Mouse (Mus musculus): ENCODE measurements around the gene Gm17304. TPM values are rescaled to one million over a fixed set of nuclear protein-coding genes. Genes with fewer than 3 reads are reported as not detected.

Gene Gm17304
- polyA plus RNA-seq, 1 experiment from 2014 or later = not detected

- no peak overlapping the region for H3K27ac ChIP-seq
- H3K36me3 ChIP-seq = peaks cover 51% of the 10 kb centered on the region
- no peaks in the 10 kb centered on the region for H3K9me3 ChIP-seq
- WGBS = 93% methylated on average over 13 of the region's 13 CpGs
- no peak for DNase-seq (ENCODE audit: low spot score)
- 0 out of 2 replicates have a peak, but pooled peaks cover 8% of the 10 kb centered on the region for H3K4me1 ChIP-seq (replicated peaks)
- no peak overlapping the region for H3K4me3 ChIP-seq
- no peaks in the 10 kb centered on the region for H3K27me3 ChIP-seq (ENCODE audit: insufficient read depth, poor library complexity, severe bottlenecking)
Measured at GRCm38 (mm10) chr5:106636423-106636946, 27.6 kb downstream of the Gm17304 start.

DNA sequence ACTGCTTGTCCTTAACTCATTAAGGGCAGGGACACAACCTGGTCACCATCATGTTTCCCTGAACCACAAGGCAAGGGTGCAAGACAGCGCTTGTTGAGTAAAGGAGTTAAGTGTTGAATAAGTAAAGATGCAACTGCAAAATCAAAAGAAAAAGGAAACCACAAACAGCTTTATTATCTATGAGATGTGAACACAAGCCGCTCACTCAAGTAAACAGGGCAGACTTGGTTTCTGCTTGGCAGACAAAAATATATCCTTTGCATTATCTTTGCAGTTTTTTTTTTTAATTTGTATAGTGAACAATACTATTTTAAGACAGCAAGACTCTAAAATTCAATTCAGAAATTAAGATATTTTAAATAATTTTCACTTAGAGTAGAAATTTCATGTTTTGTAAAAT lies 30.7 kb downstream of the Gm17304 start:
- no peak overlapping the region for H3K27ac ChIP-seq
- H3K4me3 ChIP-seq = no peak overlapping the region
- DNase-seq (ENCODE audit: low spot score) = no peak
- 93% methylated on average over 2 of the region's 2 CpGs for WGBS
- no peaks in the 10 kb centered on the region for H3K9me3 ChIP-seq
- 0 out of 2 replicates have a peak, but pooled peaks cover 11% of the 10 kb centered on the region for H3K4me1 ChIP-seq (replicated peaks)
- no peaks in the 10 kb centered on the region for H3K27me3 ChIP-seq (ENCODE audit: insufficient read depth, poor library complexity, severe bottlenecking)
- H3K36me3 ChIP-seq = peaks cover 49% of the 10 kb centered on the region

DNA sequence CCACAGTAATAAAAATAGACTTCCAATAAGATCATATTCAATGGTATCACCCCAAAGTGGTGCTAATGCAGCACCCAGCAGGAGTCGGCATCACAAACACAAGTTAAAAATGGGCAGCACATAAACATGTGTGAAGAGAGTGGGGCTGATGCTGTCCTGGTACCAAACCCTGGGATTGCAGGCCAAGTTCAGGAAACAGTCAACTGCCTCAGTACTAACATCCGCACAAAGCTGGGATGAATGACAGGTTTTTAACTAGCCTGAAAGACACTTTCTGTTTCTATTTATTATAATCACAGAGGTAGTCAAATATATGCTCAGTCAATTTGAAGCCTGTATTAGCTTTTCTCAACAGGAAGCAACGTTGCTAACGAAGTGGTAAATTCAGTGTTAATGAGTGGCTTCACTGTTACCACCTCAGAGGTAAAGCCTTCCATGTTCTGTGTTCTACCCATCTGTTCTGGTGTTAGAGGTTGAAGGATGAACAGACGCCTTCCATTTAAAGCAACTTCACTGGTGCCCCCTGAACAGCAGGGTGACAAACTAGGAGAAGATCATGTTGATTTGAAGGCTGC lies 31.4 kb downstream of the Gm17304 start:
- H3K27ac ChIP-seq = no peak overlapping the region
- H3K27me3 ChIP-seq (ENCODE audit: insufficient read depth, poor library complexity, severe bottlenecking) = no peaks in the 10 kb centered on the region
- H3K4me3 ChIP-seq = no peak overlapping the region
- peaks cover 42% of the 10 kb centered on the region for H3K36me3 ChIP-seq
- no peak for DNase-seq (ENCODE audit: low spot score)
- H3K9me3 ChIP-seq = no peaks in the 10 kb centered on the region
- H3K4me1 ChIP-seq (replicated peaks) = 0 out of 2 replicates have a peak, but pooled peaks cover 11% of the 10 kb centered on the region
- WGBS = 72% methylated on average over 5 of the region's 5 CpGs

GRCm38 (mm10) chr5:106641876-106642275 lies 33.0 kb downstream of the Gm17304 start:
- no peaks in the 10 kb centered on the region for H3K27me3 ChIP-seq (ENCODE audit: insufficient read depth, poor library complexity, severe bottlenecking)
- no peak for DNase-seq (ENCODE audit: low spot score)
- WGBS = 82% methylated on average over 3 of the region's 3 CpGs
- no peak overlapping the region for H3K27ac ChIP-seq
- H3K9me3 ChIP-seq = no peaks in the 10 kb centered on the region
- peaks cover 33% of the 10 kb centered on the region for H3K36me3 ChIP-seq
- H3K4me3 ChIP-seq = no peak overlapping the region
- H3K4me1 ChIP-seq (replicated peaks) = peaks cover 15% of the 10 kb centered on the region

DNA sequence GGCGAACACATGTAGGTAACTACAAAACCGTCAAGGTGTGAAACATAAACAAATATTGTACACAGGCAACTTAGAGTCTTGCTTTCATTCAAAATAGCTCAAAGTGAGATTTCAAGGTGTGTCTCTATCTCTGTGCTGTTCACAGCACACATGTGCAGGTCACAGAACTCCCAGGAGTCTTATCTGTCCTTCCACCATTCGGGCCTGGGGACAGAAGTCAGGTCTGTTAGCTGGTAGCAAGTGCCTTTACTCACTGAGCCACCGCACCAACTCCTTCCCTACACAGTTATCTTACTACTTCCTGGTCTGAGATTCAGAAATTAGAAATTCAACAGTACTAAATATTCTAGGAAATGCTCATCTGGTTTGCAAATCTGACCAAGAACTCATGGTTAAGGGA lies 34.5 kb downstream of the Gm17304 start:
- Histone ChIP-seq H3K9me3 (no peaks in the 10 kb centered on the region), H3K36me3 (peaks cover 26% of the 10 kb centered on the region), H3K27me3 (ENCODE audit: insufficient read depth, poor library complexity, severe bottlenecking) (no peaks in the 10 kb centered on the region), H3K4me1 (replicated peaks) (peaks cover 10% of the 10 kb centered on the region), H3K27ac (no peak overlapping the region), H3K4me3 (no peak overlapping the region)
- DNase-seq (ENCODE audit: low spot score) = no peak
- 90% methylated on average over 4 of the region's 4 CpGs for WGBS

- H3K4me1 ChIP-seq (replicated peaks) = peaks cover 4% of the 10 kb centered on the region
- DNase-seq (ENCODE audit: low spot score) = no peak
- H3K9me3 ChIP-seq = no peaks in the 10 kb centered on the region
- H3K27me3 ChIP-seq (ENCODE audit: insufficient read depth, poor library complexity, severe bottlenecking) = no peaks in the 10 kb centered on the region
- H3K4me3 ChIP-seq = no peak overlapping the region
- peaks cover 30% of the 10 kb centered on the region for H3K36me3 ChIP-seq
- H3K27ac ChIP-seq = no peak overlapping the region
Measured at GRCm38 (mm10) chr5:106649441-106649840, 40.5 kb downstream of the Gm17304 start.

DNA sequence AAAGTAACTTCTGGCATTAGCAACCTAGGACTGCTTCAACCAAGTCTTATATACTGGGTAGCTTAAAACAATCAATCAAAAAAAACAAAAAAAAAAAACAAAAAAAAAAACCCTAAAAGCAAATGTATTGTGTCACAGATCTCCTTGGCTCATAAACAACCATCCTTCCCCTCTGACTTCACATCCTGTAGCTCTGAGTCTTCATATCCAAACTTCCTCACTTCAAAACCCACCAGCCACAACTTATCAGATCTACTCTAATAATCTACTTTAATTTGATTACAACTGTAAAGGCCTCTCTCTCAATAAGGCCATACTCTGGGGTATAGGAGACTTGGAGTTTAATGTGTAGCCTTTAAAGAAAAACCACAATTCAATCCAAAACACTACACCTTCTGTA lies 41.1 kb downstream of the Gm17304 start:
- Histone ChIP-seq H3K4me3 (no peak overlapping the region), H3K27ac (no peak overlapping the region), H3K36me3 (peaks cover 36% of the 10 kb centered on the region), H3K27me3 (ENCODE audit: insufficient read depth, poor library complexity, severe bottlenecking) (no peaks in the 10 kb centered on the region), H3K9me3 (no peaks in the 10 kb centered on the region), H3K4me1 (replicated peaks) (peaks cover 4% of the 10 kb centered on the region)
- DNase-seq (ENCODE audit: low spot score) = no peak

DNA sequence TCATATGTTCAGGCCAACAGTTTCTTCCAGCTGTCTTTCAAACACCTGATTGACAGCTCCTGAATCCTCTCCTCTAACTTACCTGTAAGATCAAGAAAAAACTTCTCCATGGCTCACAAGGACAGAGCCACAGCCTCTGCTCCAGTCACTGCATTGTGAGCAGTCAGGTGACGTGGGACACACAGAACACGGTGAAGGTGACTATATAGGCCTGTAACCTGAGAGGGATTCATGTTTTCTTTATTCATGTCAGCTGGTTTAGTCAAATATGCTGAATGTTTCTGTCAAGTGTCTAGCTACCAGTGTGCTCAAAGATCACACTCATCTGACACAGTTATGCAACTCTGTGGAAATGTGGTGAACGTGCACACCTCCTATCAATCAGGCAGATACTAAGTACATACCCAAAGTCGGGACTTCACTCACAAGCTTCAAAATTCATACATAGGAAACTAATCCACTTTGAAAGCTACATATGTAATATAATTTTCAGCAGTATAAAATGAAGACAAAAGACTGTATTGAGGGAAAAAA lies 43.4 kb downstream of the Gm17304 start:
- H3K9me3 ChIP-seq = no peaks in the 10 kb centered on the region
- no peaks in the 10 kb centered on the region for H3K27me3 ChIP-seq (ENCODE audit: insufficient read depth, poor library complexity, severe bottlenecking)
- no peak for DNase-seq (ENCODE audit: low spot score)
- 93% methylated on average over 4 of the region's 4 CpGs for WGBS
- no peak overlapping the region for H3K4me3 ChIP-seq
- peaks cover 46% of the 10 kb centered on the region for H3K36me3 ChIP-seq
- H3K4me1 ChIP-seq (replicated peaks) = no peaks in the 10 kb centered on the region
- no peak overlapping the region for H3K27ac ChIP-seq

DNA sequence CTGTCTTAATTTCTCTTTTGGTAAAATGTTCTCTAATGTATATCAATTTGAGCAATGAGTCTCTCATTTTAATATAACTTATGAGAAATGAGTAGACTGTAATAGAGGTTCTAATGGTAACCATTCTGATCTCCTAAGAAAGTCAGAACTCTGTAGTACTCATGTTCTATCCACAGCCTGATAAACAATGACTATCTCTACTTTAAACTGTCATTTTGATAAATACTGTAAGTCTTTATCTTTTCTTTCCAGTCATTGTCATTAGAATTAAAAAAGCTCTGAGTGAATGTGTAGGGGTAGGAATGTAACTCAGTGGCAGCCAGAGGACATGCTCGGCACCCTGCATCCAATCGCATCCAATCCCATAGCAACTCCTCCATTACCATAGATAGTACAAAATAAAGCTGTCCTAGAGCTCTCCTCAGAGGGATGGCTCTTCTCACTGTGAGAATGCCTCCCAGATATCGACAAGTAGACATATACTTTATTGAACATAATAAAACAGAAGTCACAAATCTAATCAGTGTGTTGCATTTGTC lies 44.0 kb downstream of the Gm17304 start:
- Histone ChIP-seq H3K4me1 (replicated peaks) (no peaks in the 10 kb centered on the region), H3K36me3 (peaks cover 44% of the 10 kb centered on the region), H3K9me3 (no peaks in the 10 kb centered on the region), H3K27ac (no peak overlapping the region), H3K4me3 (no peak overlapping the region), H3K27me3 (ENCODE audit: insufficient read depth, poor library complexity, severe bottlenecking) (no peaks in the 10 kb centered on the region)
- 92% methylated on average over 3 of the region's 3 CpGs for WGBS
- no peak for DNase-seq (ENCODE audit: low spot score)

Other genes starting within 250 kb of the Gm17304 start
- gene Barhl2, start 150.9 kb upstream of the Gm17304 start, polyA plus RNA-seq (2016; fragmentation: Nextera tagmentation; extraction: Ambion mirVana) = 1.1 and 1.4 TPM in 2 replicates
- gene Zfp644, start 88.2 kb downstream of the Gm17304 start, polyA plus RNA-seq (2016; fragmentation: Nextera tagmentation; extraction: Ambion mirVana) = 55.1 and 59.0 TPM in 2 replicates

Measured in hindbrain, embryonic 10.5 days (tissue).